ENCODE assay signal across 15 mouse cellular contexts in genomic region chr19:21051872-21052271, GRCm38 (mm10).
DNase-seq lines count a peak whose midpoint lies in the region; ATAC-seq and TF ChIP-seq lines count a peak whose summit lies in the region.
"Had no signal": no experiment of that assay in that cellular context is flagged by ENCODE, and none has a peak within 500 bp of the region (broad histone marks: within the 10 kb centered on the region; RNA-seq: fewer than 3 reads in every experiment).

No protein-coding gene starts in this region.

- 45% methylated on average over 4 of the region's 4 CpGs for WGBS in macrophage (ENCODE audit: missing documents)

- H3K27ac ChIP-seq in gastrocnemius, adult 2 months = peak overlapping the region; percentile 67
- H3K27ac ChIP-seq in macrophage = peak overlapping the region; percentile 29; the same call in 1 of the 2 replicates
- H3K27ac ChIP-seq: hindbrain, embryonic 14.5 days; layer of hippocampus, adult 2 months; left cerebral cortex, adult 2 months; liver, embryonic 13.5 days; midbrain, embryonic 15.5 days had no signal

- no peak overlapping the region for H3K4me3 ChIP-seq in gastrocnemius, adult 2 months
- no peak overlapping the region for H3K4me3 ChIP-seq in macrophage (ENCODE audit: inconsistent target)
- H3K4me3 ChIP-seq: layer of hippocampus, adult 2 months; left cerebral cortex, adult 2 months; liver, embryonic 13.5 days; midbrain, embryonic 15.5 days had no signal

- ATAC-seq in common myeloid progenitor, adult 5-6 weeks (replicated peaks; ENCODE audit: low read depth, poor library complexity, severe bottlenecking) = peak; percentile 43
- ATAC-seq: midbrain, embryonic 15.5 days had no signal

- TF ChIP-seq CTCF in gastrocnemius, adult 2 months (IDR thresholded peaks at IDR 0.05) = no peak

- intact Hi-C loops in gastrocnemius, adult 2 months (cut with DNase I) = no loop called here

- DNase-seq in gastrocnemius, adult 2 months = no peak
- DNase-seq in gastrocnemius, postnatal 10 days = no peak
- peak; percentile 54 for DNase-seq in 3T3-L1 (ENCODE audit: low read depth, low spot score)
- DNase-seq in adrenal gland, postnatal 36 days = no peak
- DNase-seq in cerebellum, adult 9-10 months = no peak
- DNase-seq in right cerebral cortex, postnatal 14 days = no peak
- DNase-seq: liver, embryonic 13.5 days; lung, postnatal 10 days; thymus, adult 18-20 months had no signal

- no peaks in the 10 kb centered on the region for H3K79me2 ChIP-seq in macrophage (ENCODE audit: inconsistent target)

- no peaks in the 10 kb centered on the region for H3K36me3 ChIP-seq in macrophage (ENCODE audit: inconsistent target)
- H3K36me3 ChIP-seq: liver, embryonic 13.5 days; midbrain, embryonic 15.5 days had no signal
